Mouse (Mus musculus) gastrocnemius, adult 8-10 months (tissue): Measurements from ENCODE around the gene Zfp59. TPM values are rescaled to one million over a fixed set of nuclear protein-coding genes. Genes with fewer than 3 reads are reported as not detected.
"Not testable (repeated sequence)": the region's sequence is repeated elsewhere in the genome, so short reads cannot be mapped to it uniquely, and the experiment has no call there.

Source experiments
- DNase-seq, 2 experiments: peaks; one replicate each; pipeline ENCODE4 v3.0.0; 2022; ENCODE audit warnings: low spot score in 2 of 2
- total RNA-seq, 4 experiments: library from RNA; stranded (reverse); gene quantifications; 2 replicates each; pipeline ENCODE4 v1.2.4; 2022

Zfp59 gene
- total RNA-seq = 1 to 10 TPM; 2.3 to 2.7 (median 2.6) TPM

DNA sequence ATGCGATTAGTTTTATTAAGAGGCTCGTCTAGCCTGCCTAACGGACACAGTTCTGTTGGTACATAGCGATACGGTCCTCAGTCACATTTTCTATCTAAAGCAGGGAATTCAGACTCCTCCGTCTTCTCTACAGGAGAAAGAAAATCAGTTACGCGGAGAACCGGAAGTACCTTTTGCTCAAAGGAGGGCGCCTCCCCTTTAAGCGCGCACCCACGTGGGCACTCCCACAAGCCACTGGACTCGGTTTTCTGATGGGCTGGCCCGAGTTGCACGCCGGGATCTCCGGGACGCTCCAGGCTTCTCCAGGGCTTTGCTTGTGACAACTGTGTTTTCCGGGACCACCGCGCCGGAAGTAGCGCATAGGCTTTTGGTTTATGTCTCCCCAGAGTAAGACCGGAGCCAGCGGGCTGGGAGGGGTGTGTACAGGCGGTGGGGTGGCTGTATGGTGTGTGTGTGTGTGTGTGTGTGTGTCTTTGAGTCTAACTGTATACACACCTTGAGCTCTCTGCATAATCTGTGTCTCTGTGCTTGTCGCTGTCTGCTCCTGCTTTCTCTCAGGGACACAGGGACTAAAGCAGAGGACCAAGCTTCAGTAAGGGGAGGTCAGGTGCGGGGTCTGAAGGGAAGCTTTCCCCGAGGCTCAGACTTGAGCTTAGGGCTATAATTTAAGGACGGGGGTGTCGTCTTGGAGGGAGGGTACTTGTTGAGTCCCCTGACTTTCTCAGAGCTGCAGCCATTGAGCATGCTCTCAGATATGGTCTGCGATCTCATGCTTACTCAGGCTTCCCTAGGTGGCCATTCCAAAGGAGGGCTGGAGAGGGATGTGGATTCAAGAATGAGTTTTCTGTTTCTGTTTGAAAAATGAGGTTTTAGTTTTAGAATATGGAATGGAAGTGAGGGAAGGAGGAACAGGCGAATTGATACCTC lies at the start of gene Zfp59:
Gene Zfp59 (plus strand): TSS at position 285 of the 927 bp plus-strand sequence.
- DNase-seq = peak; percentile 70 to 83

DNA sequence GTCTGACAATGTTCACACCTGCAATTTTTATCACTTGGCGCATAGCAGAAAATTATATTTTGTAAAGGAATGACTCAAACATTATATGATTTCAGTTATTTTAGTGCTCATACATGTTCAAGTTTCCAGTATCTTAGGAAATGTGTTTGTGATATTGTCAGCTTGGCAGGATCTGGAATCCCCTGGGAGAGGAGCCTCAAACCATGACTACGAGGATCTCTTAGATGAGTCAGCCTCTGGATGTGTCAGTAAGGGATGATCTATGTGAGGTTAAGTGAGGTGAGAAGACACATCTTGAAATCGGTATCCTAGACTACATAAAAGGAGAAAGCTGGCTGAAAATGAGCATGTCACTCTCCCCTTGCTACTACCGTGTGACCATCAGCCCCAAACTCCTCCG lies 49.1 kb upstream of the Zfp59 start:
- no peak for DNase-seq

DNA sequence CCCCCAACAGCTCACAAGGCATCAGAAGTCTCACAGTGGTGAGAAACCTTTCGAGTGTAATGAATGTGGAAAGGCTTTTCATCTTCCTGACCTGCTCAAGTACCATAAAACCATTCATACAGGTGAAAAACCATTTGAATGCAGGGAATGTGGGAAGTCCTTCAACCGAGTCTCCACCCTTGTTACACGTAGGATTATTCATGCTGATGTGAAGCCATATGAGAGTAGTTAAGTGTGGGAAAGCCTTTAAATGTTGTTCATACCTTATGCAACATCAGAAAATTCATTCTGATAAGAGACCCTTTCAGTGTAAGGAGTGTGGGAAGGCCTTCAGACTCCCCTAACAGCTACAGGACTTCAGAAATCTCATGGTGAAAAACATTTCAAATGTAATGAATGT lies 44.5 kb upstream of the Zfp59 start:
- not testable (repeated sequence) for DNase-seq

DNA sequence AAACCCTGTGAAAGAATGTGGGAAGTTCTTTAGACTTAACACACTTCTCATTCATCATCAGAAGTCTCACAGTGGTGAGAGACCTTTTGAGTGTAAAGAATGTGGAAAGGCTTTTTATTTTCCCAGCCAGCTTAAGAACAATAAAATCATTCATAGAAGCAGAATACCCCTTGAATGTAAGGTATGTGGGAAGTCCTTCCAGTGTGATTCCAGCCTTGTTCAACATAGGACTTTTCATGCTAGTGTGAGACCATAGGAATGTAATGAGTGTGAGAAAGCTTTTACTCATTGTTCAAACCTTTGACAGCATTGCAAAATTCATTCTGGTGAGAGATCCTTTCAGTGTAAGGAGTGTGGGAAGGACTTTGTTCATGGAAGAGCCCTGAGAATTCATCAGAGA lies 43.8 kb upstream of the Zfp59 start:
- no peak for DNase-seq

DNA sequence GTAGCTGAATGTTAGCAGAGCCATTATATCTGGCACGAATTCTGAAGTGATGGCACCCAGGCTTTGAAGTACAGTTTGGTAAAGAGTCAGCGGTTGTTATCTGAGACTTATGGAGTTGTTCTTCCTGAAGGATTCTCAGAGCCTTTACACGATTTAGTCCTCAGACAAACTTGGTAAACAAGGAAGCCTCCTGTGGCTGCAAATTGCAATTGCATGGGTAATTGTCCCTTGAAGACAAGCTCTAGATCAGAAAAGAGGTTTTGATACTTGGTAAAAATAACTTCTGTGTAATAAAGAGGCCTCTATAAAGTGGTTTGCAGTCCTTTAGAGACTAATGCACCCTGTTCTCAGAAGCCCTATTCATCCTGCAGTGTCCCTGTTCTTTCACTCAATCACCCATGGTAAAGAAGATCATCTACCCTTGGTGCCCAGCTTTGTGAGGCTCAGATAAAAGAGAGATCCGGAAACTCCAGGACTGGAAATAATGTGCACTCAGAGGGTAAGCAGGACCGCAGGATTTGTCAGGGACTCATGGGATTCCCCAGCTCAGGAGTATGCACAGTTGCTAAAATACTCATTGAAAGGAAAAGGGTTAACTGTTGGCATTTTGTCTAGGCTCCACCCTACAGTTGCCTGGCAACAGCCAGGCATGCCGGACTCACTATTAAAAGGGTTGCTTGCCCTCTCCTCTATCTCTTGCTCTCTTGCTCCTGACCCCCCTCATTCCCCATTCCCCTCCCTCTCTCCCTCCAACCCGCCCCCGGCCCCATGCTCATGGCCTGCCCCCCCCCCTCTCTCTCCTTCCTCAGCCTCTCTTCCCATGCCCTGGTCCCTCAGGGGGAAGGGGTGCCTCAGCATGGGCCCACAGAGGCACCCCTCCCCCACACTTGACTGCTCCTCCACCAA lies 40.2 kb upstream of the Zfp59 start:
- DNase-seq = no peak

DNA sequence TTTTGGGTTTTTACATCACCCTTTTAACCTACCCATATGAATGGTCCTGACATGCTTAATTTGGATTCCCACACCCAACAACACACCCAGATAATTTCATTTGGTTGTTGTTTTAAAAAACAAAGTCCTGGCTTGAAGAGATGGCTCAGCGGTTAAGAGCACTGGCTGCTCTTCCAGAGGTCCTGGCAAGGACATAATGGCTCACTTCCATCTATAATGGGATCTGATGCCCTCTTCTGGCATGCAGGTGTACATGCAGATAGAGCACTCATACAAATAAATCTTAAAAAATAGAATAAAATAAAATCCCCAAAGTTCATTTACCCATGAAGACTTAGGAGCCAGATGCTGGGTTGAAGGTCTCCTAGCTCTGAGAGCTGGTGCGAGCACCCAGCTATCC lies 37.3 kb upstream of the Zfp59 start:
- DNase-seq = no peak

DNA sequence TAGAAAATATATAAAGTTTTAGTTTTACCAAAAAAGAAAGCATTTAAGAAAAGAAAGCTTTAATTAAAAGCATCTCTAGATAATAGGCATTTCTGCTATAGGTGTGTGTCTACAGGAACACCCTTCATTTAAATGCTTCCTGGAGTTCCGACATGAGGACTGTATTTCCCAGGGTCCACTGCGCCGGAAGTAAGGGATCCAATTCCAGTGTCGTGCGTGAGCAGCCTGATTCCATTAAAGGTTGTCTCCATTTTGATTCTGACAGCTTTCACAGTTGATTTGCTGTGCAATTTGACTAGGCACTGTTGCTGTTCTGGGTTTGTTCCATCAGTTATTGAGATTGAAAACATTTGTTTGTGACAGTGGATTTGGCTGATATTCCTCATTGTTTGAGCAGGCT lies 35.4 kb upstream of the Zfp59 start:
- DNase-seq = no peak

DNA sequence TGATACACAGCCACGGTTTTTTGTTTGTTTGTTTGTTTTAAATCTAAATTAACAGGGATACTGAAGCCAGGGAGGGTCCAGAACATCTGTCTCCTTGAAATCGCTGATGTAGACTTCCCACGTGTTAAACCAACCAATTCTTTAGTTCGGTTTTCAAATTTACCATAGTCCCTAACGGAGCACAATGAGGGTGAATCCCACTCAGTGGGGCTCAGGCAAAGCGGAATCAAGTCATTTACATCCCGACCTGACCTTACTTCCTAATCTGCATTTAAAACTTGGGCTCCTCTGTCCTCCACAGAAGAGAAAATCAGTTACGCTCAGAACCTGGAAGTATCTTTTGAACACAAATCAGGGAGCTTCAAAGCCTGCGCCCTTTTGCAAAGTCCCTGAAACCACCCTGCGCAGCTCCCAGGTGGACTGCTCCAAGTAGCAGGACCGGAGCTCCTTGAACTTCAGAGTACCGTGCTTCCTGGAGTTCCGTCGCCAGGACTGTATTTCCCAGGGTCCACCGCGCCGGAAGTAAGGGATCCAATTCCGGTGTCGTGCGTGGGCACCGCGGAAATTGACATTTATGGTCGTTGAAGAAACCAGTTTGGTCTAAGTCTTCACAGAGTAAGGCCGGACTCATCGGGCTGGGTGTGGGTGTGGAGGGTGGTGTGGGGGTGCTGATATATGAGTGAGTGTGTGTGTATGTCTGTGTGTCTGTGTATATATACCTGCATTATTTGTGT lies 33.9 kb upstream of the Zfp59 start:
- DNase-seq = peak; percentile 51 to 63

DNA sequence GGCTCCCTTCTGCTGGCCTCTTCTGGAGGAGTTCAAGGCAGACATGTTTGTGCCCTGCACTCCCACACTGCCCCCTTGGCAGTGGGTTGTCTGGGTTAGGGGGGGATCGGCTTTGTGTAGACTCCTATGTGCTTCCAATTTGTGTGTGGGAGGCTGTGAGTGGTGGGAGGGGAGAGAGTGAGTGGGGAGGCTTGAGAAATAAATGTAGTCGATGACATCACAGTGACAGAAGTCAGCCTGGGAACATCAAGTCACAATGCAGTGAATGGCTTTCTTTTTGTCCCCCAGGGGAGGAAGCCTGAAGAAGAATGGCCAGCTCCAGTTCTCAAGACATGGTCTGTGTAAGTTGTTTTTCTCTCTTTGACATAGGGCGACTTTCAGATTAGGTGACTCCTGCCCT lies 31.5 kb upstream of the Zfp59 start, which contains the start of gene Zfp626:
Gene Zfp626 (plus strand): TSS at position 301 of the 400 bp plus-strand sequence.
- not testable (repeated sequence) for DNase-seq

DNA sequence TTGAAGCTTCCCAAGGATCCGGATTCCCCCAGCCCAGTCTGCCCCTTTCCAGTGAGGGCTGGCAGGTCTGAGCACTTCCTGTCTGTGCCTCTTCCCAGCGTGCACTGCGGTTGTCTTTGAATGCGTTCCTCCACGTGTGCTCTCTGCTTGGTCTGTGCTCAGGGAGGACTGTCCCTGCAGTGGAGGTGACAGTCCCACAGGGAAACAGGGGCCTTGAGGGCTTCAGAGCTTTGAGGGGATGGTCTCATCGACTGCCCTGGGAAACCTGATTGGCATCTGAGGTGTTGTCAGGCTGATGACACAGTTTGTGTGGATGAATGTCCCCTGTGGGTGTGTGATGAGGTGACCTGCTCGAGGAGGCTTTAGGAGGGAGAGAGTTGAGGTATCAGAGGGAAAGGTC lies 31.1 kb upstream of the Zfp59 start:
- DNase-seq = not testable (repeated sequence)

DNA sequence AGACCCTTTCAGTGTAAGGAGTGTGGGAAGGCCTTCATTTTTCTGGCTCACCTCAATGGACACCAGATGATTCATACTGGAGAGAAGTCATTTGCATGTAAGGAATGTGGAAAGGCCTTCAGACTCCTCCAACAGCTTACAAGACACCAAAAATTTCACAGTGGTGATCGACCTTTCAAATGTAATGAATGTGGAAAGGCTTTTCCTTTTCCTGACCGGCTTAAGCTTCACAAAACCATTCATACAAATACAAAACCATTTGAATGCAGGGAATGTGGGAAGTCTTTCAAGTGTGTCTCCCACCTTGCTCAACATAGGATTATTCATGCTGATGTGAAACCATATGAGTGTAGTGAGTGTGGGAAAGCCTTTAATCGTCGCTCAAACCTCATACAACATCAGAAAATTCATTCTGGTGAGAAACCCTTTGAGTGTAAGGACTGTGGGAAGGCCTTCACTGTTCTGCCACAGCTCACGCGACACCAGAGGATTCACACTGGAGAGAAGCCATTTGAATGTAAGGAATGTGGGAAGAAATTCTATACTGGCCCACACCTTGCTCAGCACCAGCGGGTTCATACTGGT lies 19.8 kb upstream of the Zfp59 start:
- no peak for DNase-seq

DNA sequence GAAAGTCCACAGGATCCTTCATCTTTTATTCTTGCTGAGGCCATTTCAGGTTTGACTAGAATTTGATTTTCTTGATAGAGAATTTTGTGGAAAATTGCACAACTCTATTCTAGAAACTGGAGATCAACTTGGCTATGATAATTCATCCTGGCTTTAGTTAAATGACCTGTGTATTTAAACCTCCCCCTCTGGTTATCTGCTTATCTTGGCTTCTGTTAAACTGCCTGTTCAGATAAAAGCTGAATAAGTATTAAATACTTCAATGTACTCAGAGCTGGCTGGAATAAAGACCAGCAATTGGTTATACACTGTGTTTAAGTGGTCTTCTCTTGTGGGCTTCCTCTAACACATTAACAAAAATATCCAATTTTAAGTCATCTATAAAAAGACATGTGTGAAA lies 15.8 kb upstream of the Zfp59 start:
- DNase-seq = no peak

DNA sequence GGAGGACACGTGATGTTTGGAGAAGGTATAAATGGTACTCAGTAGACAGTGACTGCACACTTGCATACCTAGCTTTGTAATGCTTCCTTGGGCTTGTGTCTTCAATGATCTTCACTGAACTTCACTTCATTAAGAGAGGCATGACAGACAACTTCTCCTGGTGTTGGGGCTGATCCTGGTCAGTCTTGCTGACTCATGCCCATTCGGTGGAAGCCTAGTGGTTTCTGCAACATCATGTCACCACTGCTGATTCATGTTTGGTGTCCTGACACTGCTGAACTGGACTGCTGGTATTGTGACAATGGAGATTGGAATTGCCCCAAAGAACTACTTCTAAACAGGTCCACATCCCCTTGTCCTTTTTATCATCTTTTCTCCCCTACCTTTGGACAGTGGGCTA lies 4.3 kb upstream of the Zfp59 start:
- no peak for DNase-seq

DNA sequence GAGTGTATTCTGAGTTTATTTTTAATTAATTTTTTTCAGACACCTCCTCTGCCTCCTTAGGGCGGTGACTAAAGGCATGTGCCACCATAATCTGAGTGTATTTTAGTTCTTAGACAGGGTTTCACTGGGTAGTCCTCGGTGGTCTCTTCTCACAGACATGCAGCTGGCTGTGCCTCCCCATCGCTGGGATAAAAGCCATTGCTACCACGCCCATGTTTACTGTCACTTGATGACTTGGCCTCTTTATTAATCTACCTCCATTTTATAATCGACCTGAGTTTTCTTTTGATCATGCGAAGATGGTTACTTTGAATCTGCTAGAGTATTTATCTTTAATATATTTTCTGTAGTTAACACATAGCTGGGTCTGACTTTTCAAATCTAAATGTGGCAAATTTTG lies 511 bp upstream of the Zfp59 start:
- no peak for DNase-seq

DNA sequence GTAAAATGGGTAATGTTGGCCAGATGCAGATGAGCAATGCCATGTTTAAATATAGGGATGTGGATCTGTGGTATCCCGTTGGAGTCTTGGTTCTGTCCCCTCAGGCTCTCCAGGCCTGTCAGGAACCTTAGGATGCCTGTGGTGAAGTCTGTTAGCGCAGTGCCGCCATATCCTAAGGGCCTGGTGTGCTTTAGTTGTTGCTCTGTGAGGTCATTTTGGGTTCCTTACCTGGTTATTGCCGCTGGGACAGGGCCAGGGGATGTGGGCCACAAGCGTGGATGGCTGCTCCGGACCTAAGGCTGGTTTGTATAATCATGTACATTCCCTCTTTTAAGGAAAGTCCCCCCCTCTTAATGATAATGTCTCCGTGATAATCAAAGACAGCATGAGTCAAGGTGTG lies 1.2 kb downstream of the Zfp59 start:
- no peak for DNase-seq

DNA sequence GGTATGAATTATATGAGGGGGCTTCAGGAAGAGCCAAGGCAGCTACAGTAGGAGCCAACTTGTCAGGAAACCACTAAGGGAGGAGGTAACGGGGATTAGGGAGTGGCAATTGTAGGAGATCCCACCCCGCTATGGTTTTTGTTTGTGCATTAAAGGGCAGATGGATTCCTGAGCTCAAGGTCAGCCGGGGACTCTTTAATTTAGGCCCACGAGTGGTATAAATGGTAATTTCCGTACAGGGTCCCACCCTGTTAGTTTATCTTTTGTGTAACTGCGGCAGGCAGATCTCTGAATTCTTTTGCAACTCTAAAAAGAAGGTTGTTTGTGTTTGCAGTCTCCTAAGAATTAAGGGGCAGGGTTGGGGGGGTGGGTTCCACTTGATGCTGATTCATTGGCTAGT lies 1.7 kb downstream of the Zfp59 start:
- DNase-seq = no peak

DNA sequence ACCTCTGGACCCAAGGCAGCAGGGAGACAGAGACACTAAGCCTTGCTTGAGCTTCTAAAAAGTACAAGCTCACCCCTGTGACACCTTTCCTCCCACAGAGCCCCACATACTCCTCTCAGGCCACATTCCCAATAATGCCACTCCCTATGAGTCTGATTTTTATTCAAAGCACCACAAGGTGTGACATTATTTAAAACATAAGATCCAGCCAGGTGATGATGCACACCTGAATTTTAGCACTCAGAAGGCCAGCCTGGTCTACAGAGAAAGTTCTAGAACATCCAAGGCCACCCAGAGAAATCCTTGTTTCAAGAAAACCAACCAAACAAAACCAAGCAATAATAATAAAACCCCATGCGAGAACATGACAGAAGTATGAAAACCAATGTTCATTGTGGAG lies 18.8 kb downstream of the Zfp59 start, which contains the start of gene Zfp607a:
Gene Zfp607a (plus strand): TSS at position 301 of the 400 bp plus-strand sequence.
- DNase-seq = no peak

DNA sequence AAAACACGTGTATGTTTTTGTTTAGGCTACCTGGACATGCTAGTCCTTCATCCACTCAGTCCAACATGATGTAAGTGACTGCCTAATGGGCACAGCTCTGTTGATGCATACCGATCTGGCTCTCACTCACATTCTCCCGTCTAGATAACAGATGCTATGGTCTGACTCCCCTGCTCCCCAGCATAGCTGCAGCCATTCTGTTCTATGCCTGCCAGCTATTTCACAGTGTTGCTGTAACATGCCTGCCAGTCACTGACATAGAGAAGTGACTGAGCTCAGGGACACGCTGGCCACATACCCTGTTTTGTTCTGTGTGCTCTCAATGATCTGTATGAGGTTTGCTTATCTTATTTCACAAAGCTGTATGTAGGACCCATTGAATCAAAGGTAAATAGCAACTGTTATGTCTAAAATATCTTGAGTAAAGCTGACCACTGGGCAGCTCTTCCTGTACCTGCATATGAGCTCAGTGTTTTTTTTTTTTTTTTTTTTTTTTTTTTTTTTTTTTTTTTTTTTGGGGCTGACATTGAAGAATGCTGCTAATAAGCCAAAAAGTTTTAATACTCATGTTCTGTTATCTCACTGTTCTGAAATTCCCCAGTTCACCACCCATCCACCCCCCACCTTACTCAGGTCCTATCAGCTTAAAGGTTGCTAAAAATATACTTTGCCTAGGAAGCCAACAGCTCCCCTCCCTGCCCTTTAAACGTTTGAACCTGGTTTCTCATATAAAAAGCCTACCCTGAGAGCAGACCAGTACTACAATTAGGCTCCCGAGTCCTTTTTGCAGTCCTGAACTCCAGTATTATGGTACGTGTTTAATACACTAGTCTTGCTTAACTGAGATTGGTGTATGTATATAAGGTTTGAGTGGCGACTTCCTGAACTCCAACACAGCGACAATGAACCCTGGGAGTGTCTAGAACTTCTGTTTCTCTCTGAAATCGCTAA lies 21.2 kb downstream of the Zfp59 start:
- DNase-seq = no peak

DNA sequence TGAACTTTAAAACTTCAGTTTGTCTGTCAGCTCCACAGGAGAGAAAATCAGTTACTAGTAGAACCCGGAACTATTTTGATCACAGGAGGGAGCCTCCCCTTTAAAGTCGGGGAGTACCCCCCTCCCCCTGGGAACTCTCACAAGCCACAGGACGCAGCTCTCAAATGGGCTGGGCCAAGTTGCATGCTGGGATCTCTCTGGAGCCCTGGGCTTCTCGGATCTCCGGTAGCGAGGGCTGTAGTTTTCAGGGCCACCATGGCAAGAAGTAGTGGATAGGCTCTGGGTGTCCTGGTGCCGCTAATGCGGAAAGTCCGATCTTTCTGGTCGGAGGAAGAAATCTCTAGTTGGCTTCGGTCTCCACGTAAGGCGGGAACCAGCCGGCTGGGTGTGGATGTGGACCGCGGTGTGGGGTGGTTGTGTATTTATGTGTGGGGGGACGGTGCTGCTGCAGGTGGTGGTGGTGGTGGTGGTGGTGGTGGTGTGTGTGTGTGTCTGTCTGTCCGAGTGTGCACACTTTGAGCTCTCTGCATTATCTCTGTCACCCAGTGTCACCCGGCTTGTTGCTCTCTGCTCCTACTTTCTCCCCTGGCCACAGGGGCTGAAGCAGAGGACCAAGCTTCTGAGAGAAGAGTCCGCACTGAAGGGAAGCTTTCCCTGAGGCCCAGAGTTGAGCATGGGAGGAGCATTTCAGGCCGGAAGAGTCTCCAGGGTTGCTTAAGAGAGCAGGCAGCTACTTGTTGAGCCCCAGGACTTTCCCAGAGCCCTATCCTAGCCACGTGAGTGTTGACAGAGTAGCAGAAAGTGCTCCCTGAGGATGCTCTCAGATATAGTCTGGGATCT lies 22.2 kb downstream of the Zfp59 start:
- peak; percentile 55 to 71 for DNase-seq
